Mouse (Mus musculus) embryo, embryonic 9.5 days (tissue): Measurements from ENCODE around the gene Sult2a3.
"Not testable (repeated sequence)": the region's sequence is repeated elsewhere in the genome, so short reads cannot be mapped to it uniquely, and the experiment has no call there.

Experiments
- DNase-seq: peaks from one replicate; pipeline ENCODE4 v3.0.0-alpha.2; 2017; ENCODE audit errors: extremely low spot score

Sult2a3 gene

DNA sequence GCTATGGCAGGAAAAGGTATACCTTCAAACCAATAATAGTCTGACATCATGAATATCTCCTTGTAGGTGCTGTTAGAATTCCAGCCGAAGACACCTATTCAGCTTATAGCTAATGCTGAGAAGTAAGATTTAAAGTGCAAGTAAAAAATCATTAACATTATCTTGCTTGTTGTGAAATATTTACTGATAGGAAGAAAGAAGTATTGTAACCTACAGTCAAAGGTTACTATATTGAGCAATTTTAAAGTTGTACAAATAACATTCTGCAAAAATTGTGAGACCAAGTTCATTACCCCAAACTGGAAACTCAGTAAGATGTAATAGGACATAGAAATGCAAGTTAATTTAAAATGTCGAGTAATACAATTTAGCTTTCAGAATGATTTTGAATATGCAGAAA, at the start of gene Sult2a3:
Gene Sult2a3 (minus strand): TSS at position 101 of the 400 bp plus-strand sequence.
- no peak for DNase-seq

DNA sequence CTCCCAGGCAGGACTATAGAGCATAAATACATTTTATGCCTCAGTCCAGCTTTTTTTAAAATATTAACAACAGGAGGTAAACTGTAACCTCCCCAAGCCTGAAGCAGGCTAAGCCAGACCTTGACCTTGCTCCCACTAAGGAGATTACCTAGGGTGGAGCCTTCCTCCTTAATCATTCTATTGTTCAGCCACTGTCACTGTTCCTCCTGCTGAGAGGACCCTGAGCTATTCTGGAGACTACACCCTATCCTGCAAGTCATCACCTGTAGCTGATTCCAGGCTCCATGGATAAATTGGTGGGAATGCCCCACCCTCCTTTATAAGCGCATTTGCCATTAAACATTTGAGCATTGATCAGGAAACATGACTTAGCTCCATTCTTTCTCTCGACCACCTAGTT, 2.4 kb downstream of the Sult2a3 start:
- no peak for DNase-seq

DNA sequence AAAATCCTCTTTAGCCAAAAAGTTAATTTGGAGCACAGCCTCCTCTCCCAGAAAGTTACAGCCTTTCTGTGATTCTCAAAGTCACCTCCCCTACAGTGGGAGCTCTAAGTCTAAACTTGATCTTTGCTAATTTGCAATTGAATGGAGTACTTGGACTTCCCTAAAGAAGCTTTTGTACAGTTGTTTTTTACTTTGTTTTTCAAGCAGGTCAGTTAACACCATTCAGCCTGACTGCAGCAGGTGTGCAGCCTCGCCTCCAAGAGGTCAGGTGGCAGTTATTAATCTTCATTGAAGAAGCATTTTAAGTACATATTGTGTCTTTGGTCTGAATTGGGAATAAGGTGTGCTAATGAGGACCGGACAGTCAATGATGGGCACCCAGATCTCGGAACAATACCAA, 3.0 kb downstream of the Sult2a3 start:
- not testable (repeated sequence) for DNase-seq

DNA sequence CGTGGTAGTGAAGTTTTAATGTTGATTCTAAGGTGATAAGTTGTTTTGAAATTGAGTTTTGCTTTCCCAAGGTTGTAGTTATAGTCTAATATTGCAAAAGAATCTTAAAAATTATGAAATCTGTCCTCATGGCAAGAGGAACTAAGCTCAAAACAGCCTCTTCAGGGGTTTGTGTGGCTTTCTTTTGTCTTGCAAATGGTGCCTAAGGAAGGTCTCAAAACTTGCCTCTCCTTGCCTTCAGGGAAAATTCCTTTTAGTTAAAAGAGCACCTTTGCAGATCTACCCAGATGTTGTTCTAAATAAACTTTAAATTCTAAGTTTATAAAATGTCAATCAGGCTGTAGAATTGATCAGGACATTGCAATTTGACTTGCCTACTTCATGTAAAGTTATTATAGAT, 6.1 kb downstream of the Sult2a3 start:
- no peak for DNase-seq

DNA sequence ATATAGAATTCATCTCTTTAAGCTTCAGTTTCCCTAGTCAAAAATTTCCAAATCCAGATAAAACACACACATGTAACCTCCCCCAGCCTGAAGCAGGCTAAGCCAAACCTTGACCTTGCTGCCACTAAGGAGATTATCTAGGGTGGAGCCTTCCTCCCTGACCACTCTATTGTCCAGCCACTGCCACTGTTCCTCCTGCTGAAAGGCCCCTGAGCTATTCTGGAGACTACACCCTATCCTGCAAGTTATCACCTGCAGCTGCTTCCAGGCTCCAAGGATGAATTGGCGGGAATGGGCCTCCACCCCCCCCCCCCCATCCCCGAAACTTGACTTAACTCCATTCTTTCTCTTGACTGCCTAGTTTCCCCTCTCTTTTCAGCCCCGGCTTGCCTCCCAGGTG, 8.4 kb downstream of the Sult2a3 start:
- DNase-seq = not testable (repeated sequence)

DNA sequence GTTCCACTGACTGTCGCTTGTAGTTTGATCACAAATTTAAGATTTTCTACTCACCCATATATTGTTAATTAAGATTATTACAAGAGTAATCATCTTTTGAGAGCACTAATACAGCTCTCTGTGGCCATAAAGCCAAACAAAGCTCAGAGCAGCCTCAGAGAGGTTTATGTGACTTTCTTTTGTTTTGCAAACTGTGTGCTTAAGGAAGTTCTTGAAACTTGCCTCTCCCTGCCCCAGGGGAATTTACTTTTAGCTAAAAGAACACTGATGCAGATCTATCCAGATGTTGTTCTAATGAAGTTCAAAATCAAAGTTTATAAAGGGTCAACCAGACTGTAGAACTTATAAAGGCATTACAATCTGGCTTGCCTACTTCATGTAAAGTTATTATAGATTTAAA, 75.0 kb downstream of the Sult2a3 start:
- DNase-seq = not testable (repeated sequence)

DNA sequence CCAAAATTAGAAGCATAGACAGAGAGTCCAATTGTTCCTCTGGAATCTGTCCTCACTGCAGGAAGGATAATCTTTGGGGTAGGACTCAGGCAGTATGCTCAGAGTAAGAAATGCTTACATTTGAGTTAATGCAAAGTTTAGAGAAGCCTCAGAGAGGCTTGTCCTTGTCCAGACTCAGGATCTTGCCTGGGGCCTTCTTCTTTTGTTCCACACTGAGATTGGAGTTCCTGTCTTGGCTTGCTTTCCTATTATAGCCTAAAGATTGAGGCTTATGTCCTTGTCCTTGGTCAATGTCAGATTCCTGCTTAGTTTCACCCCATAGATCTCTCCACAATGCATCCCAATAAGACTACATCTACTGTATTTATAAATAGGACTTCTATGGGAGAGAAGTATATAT, 92.0 kb downstream of the Sult2a3 start:
- DNase-seq = not testable (repeated sequence)
